Mouse (Mus musculus) frontal cortex, postnatal 25 days (tissue): ENCODE results near the gene Cacna1d.

Experiments used
- DNase-seq, 2 experiments: peaks; one replicate each; pipeline ENCODE4 v3.0.0; 2022; ENCODE audit warnings: low spot score in 2 of 2

Cacna1d gene

DNA sequence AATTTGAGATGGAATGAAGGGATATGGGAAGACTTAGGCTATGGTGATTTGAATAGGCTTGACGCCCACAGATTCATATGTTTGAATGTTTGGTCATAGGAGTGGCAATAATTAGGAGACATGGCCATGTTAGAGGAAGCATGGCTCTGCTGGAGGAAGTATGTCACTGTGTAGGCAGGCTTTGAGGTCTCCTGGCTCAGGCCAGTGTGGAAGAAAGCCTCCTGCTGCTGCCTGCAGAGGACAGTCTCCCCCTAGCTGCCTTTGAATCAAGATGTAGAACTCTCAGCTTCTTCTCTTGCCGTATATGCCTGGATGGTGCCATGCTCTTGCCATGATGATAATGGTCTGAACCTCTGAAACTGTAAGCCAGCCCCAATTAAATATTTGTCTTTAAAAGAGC, 120.2 kb downstream of the Cacna1d start:
- DNase-seq, result no peak

DNA sequence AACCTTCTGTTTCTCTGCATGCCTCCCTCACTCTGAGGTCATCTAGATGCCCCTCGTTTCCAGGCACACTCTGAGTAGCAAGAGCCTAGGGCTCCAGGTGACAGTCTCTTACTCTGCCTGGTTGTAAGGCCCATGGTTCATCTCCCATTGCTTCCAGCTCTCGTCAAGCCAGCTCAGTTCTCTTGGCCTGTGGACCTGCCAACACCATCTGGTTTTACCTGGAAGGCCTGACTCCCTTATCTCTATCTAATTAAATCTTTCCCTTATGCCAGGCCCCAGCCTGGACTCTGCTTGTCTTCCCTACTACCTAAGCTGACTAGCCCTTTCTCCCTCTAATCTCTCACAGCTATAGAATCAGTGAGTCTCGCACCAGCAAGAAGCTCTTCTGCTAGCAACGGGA, 124.2 kb downstream of the Cacna1d start:
- DNase-seq, result no peak

GRCm38 (mm10) chr14:30365866-30366265, 125.4 kb downstream of the Cacna1d start:
- no peak for DNase-seq

GRCm38 (mm10) chr14:30363487-30364167, 127.6 kb downstream of the Cacna1d start:
- no peak for DNase-seq

GRCm38 (mm10) chr14:30362370-30362769, 128.9 kb downstream of the Cacna1d start:
- no peak for DNase-seq

DNA sequence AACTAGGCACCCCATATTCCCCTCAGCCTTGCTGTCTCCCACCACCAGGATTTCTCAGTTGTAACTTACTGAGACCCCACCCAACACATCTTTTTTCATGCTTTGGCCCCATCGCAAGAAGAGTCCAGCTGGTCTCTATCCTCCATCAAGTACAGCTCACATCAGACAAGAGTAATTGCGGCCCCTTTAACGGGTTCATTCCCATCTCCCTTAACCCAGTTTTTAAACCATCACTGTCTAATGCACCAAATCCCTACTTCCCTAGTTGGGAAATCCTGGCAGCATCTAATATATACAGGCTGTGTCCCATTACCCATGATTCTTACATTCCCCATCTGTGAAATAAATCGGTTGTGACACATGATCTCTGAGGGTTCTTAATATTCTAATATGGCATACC, 130.8 kb downstream of the Cacna1d start:
- DNase-seq, result no peak

- DNase-seq, result no peak
Observed at GRCm38 (mm10) chr14:30360004-30360403, 131.3 kb downstream of the Cacna1d start.

DNA sequence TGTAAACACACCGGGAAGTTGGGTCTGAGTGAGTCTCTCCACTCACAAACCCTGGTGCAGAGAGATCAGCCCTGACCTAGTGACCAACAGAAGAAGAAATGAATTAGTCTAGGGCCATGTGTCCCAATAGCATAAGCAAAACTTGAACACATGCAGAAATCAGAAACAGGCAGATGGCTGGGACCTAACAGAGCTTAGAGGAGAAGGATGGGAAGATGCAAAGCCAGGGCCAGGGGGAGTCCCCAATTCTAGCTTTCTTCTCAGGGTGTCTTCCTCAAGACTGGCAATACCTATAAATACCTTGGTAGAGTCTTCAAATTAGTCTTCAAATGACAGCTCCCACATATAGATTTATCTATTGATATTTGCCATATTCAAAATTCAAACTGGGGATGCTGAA, 133.2 kb downstream of the Cacna1d start:
- DNase-seq, result no peak

DNA sequence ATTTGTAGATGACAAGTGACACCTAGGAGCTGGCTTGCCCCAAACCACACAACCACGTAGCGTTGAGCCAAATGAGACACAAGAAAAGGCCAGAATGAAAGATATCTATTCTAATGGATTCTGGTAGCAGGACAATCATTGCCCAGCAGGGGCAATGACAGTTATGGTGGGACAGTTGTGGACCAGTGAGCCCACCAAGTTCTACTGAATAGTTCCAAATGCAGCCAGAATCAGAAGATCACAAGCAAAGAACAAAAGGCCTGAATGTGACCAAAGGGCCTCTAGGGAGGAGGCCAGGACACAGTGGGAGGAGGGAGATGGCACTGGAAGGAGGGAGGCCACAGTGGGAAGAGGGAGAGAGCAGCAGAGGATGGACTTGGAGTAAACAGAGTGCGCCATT, 134.8 kb downstream of the Cacna1d start:
- no peak for DNase-seq

DNA sequence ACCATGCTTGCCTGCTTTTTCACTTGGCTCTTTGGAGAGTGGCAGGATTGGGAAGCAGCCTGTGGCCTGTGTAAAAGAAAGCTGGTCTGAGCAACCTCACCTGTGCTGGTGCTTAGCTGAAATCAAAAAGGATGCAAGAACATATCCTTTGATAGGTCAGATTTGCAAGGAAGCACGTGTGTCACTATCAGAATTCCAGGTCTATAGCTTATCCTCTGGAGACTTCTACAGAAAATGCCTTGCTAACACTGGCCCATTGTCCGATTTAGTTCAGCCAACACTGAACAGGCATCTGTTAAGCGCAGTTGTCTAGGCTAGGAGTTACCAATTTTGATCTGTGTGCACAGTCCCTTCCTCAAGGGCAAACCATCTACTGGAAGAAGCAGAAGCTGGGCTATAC, 136.5 kb downstream of the Cacna1d start:
- DNase-seq, result no peak

GRCm38 (mm10) chr14:30354127-30354463, 137.2 kb downstream of the Cacna1d start:
- DNase-seq, result no peak

- DNase-seq, result no peak
Observed at GRCm38 (mm10) chr14:30353291-30354126, 137.7 kb downstream of the Cacna1d start.

GRCm38 (mm10) chr14:30352951-30353270, 138.3 kb downstream of the Cacna1d start:
- DNase-seq, result no peak

GRCm38 (mm10) chr14:30352061-30352950, 138.9 kb downstream of the Cacna1d start:
- peak in 1 of 2 experiments; percentile 40 for DNase-seq

DNA sequence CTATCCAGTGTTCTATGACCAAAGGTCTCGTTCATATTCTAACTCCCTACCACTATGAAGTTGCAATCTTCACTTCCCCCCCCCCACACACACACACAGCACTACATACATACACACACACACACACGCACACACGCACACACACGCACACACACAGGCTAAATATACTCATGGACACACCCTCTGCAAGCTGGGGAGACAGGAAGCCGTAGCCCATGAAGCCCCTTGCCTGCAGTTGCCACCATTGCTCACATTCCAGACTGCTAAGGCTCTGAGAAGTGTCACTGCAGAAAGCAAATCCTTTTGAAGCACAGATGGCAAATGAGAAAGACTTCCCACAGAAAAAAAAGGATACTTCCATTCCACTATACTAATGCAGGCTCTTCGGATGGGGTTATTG, 141.0 kb downstream of the Cacna1d start:
- no peak for DNase-seq

- DNase-seq, result no peak
Observed at GRCm38 (mm10) chr14:30344948-30345865, 146.0 kb downstream of the Cacna1d start.

- DNase-seq, result no peak
Observed at GRCm38 (mm10) chr14:30343740-30344139, 147.5 kb downstream of the Cacna1d start.

GRCm38 (mm10) chr14:30341825-30342590, 149.2 kb downstream of the Cacna1d start:
- no peak for DNase-seq

DNA sequence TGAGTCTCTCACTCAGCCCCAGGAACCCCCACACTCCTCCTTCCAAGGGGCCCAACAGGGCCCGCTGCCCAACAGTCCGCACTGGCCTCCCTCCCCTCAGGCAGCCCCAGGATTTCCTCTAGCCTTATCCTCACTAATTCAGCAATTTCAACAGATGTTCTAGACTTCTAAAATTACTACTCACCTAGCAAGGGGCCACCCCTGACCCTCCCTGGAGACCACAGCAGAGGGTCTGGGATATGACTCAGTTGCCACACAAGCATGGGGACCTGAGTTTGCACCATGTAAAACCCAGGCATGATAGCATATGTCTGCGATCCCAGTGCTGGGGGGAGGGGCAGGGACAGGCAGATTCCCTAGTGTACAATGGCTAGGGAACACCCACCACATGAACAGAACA, 151.1 kb downstream of the Cacna1d start:
- no peak for DNase-seq

GRCm38 (mm10) chr14:30331856-30332255, 159.4 kb downstream of the Cacna1d start:
- no peak for DNase-seq
